Mouse (Mus musculus): ENCODE data around the gene Slc25a45.
"Not testable (repeated sequence)": the region's sequence is repeated elsewhere in the genome, so short reads cannot be mapped to it uniquely, and the experiment has no call there.

Slc25a45 gene

GRCm38 (mm10) chr19:5856604-5857003 lies 21.0 kb upstream of the Slc25a45 start:
- no peak for DNase-seq (ENCODE audit: low spot score)

DNA sequence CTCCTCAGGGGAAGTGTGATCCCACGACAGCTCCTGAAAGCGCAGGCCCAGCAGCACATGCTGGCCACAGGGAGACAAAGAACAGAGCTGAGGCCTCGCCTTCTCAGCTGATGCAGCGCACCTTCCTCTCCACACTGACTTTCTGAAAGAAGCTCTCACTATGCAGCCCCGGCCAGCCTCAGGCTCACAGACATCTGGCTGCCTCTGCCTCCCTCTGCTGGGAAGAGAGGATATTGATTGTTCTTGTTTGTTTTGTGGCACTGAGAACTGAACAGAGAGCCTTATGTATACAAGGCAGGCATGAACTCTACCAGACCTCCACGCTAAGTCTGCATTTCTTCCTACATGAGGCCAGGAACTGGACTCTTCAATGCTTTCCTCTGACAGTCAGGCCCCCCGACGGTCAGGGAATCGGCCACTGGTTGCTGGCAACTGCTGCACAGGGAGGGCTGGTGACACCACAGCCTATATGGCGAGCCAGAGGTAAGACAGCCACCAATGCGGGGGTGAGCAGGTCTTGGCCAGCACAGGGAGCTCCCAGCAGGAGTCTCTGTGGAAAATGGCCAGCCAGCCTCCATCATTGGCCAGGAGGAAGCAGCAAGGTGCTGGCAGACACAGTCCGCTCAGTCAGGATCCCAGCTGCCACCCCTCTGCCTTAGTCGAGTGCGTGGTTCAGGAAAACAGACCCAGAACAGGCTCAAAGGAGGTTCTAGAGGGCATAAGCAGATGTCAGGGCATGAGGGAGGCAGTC lies 15.1 kb upstream of the Slc25a45 start:
- no peak for DNase-seq (ENCODE audit: low spot score)

DNA sequence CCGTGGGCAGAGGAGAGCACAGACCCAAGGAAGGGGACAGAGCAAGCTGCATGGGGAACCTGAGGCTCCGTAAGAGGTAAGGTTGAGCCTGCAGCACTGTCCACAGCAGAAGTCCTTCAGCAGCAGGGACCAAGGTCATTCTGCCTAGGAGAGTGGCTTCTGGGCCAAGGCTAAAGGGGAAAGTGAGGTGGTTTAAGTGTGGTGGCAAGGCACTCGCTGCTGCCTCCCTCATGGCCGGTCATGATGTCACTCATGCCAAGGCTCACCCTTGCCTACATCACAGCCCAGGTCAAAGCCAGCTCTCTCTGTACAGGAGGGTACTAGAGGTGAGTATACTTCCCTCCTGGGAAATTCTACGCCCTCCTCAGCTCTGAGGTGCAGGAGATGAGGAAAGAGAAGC lies 13.8 kb upstream of the Slc25a45 start:
- DNase-seq (ENCODE audit: low spot score) = no peak

DNA sequence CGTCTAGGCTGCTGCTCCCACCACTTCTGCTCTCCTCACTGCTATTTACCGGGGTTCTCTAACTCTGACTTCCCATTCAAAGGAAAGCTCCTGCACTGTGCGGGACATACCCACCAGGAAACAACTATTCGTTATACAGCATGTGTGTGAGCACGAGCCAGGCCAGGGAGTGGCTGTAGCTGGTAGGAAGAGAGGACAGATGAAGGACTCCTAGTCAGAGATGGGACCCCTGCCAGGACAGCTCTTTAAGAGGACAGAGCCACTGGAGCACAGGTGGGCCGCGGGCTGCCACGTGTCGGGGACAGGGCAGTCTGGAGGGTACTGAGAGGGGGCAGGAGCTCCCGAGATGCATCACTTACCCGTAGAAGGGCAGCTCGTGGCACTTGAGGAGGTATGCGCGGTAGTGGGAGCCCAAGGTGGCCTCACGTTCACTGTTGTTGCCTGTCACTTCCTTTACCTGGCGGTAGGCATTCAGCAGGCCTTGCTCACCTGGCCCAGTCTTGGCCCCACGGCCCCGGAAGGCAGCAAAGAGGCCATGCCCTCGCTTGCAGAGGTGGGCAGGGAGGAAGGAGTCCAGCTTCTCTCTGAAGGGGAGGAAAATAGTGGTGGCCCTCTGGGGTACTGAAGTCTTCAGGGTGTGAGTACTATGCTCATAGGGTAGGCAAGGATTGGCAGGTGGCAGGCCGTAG lies 12.8 kb upstream of the Slc25a45 start:
- DNase-seq (ENCODE audit: low spot score) = no peak

GRCm38 (mm10) chr19:5868096-5868495 lies 9.5 kb upstream of the Slc25a45 start:
- DNase-seq (ENCODE audit: low spot score) = no peak

- no peak for DNase-seq (ENCODE audit: low spot score)
These were observed 6.3 kb upstream of the Slc25a45 start for GRCm38 (mm10) chr19:5871273-5871672.

DNA sequence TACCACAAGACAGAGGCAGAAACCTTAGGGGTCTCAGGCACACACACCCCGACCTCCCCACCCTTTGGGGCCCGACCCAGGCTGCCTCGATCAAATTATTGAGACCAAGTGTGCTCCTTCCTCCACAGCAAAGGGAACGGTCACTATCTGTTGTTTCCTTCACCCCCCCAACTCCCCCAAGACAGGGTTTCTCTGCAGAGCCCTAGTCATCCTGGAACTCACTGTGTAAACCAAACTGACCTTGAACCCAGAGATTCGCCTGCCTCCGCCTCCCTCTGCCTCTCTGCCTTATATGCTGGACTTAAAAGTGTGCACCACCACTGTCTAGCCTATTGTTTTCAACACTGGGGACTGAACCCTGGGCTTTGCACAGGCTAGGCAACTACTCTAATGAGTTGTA lies 5.9 kb upstream of the Slc25a45 start:
- DNase-seq (ENCODE audit: low spot score) = no peak

DNA sequence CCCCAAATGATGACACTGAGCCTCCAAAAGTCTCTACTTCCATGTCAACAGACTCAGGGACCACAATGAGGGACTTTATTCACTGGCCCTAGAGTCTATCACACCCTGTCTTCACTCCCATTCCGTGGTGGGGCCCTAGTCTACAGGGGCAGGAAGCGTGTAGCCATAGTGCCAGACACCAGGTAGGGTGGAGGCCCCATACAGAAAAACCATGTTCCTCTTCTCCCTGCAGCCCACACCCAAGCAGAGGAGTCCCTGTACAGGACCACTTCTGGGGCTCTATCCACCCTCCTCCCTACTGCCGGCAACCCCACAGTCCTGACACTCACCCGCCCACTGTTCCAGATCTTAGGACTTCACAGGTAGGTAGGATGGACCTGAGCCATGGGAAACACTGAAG lies 5.1 kb upstream of the Slc25a45 start:
- no peak for DNase-seq (ENCODE audit: low spot score)

DNA sequence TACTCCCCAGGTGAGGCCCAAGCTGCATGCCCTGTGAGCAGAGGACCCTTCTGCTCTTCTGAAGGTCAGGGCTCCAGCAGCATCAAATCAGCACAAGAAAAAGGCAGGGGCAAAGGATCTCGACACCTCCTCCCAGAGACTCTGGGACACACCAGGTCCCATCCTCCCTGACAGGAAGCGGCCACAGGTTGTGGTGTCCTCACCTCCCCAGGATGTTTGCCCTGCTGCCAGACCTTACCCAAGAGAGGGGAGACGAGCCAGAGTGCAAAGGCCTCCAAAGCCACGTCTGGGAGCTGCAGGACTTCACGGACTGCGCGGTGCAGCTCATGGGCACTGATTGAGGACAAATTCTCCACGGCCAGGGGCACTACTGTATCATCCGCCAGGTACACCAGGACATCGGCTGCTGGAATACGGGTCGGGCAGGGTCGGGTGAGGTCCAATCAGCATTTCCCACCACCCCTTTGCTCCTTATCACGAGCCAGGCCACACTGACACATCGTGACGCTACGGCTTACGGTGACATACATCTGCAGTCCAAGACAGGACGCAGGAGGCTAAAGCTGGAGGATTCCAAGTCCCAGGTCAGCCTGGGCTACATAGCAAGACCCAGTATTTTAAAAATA lies 4.6 kb upstream of the Slc25a45 start:
- no peak for DNase-seq (ENCODE audit: low spot score)

DNA sequence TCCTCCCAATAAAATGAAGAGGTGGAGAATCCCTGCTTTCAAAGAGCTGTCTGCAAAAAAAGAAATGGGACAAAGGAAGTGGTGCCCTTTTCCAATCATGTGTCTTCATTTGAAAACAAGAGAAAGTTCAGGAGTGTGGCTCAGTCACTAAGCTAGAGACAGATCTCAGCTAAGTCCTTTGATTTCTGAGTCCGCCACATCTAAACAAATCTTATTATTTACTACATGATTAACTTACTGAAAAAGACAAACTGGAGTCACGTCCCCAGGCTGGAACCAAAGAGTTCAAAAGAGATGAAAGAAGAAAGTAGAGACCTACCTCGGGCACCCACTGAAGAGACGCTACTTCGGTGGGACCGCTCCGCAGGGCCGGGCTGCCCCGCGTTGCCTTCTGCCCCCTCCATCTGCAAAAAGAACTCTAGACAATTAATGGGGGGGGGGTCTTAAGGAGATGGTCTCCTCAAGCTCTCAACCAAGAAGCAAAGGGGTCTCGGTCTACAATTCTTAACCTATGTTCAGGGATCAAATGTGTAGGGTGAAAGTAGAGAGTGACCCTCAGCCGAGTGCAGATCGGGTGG lies 3.1 kb upstream of the Slc25a45 start:
- no peak for DNase-seq (ENCODE audit: low spot score)

- DNase-seq (ENCODE audit: low spot score) = peak; percentile 90
These were observed 2.6 kb upstream of the Slc25a45 start, which contains the start of gene Frmd8 for GRCm38 (mm10) chr19:5874969-5875480. Gene Frmd8, minus strand, starts transcription at chr19:5875274.

- peak; percentile 81 for DNase-seq (ENCODE audit: low spot score)
These were observed 734 bp downstream of the Slc25a45 start for GRCm38 (mm10) chr19:5878362-5878722.

DNA sequence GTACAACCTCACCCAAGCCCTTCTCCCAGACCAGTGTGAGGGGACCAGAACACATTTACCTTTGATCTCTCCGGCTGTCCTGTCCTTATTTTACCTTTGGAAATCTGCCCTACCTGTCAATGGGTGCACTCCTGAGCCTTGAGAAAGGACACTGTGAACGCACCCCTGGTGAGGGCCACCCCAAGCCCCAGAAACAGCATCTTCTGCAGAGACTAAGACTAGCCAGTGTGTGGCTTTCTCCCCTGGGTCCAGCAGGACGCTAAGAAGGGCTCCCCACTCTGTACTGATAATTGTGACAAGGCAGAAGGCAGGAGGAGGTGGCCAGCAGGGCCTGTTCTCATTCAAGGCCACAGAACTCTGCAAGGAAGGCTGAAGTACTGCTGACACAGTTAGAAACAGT lies 1.3 kb downstream of the Slc25a45 start:
- peak; percentile 66 for DNase-seq (ENCODE audit: low spot score)

GRCm38 (mm10) chr19:5879735-5880134 lies 2.1 kb downstream of the Slc25a45 start:
- DNase-seq (ENCODE audit: low spot score) = no peak

DNA sequence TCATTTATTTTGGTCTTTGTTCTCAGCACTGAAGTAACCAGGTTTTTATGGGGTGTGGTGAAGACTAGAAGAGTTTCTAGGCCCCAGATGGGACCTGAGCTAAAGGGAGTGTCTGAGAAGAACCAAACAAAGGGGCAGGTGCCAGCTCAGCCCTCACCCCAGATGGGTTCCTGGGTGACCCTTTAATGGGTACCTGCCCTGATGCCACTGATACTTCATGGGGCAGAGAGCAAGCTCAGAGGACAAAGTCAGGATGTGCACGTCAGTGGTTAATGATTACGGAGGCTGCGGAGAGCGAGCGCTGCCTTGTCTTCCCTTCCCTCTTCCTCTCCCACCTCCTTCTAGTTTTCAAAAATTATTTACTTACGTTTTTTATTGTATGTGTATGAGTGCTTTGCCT lies 3.5 kb downstream of the Slc25a45 start:
- no peak for DNase-seq (ENCODE audit: low spot score)

GRCm38 (mm10) chr19:5882079-5882478 lies 4.5 kb downstream of the Slc25a45 start:
- not testable (repeated sequence) for DNase-seq (ENCODE audit: low spot score)

GRCm38 (mm10) chr19:5883935-5884334 lies 6.3 kb downstream of the Slc25a45 start:
- peak; percentile 45 for DNase-seq (ENCODE audit: low spot score)

DNA sequence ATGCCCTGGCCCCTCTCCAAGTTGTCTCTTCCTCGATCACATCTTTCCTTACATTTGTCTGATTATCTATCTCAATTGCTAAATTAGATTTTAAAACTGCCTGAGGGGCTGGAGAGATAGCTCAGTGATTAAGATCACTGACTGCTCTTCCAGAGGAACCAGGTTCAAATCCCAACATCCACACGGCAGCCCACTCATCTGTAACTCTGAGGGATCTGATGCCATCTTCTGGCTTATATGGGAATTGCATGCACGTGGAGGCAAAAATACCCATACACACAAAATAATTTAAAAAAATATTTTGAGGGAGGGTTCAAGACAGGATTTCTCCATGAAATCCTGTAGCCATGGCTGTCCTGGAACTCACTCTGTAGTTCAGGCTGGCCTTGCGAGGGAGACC lies 8.2 kb downstream of the Slc25a45 start:
- DNase-seq (ENCODE audit: low spot score) = no peak

- no peak for DNase-seq (ENCODE audit: low spot score)
These were observed 9.7 kb downstream of the Slc25a45 start for GRCm38 (mm10) chr19:5887234-5887815.

DNA sequence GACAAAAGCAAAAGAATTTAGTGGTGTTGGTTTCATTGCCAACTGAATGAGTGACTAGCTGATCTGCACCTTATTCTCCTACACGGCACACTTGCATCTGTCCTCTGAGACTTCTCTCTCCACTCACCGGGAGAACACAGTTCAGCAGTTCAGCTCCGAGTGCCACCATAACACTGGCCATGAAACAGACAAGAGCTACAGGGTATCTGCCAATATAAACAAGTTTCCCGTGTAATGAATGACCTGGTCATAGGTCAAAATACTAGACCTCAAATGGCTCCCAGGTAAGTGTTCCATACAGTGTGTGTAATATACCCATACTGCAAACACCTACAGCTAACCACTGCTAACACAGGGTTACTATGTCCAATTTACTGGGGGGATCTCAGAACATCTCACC lies 11.6 kb downstream of the Slc25a45 start:
- no peak for DNase-seq (ENCODE audit: low spot score)

DNA sequence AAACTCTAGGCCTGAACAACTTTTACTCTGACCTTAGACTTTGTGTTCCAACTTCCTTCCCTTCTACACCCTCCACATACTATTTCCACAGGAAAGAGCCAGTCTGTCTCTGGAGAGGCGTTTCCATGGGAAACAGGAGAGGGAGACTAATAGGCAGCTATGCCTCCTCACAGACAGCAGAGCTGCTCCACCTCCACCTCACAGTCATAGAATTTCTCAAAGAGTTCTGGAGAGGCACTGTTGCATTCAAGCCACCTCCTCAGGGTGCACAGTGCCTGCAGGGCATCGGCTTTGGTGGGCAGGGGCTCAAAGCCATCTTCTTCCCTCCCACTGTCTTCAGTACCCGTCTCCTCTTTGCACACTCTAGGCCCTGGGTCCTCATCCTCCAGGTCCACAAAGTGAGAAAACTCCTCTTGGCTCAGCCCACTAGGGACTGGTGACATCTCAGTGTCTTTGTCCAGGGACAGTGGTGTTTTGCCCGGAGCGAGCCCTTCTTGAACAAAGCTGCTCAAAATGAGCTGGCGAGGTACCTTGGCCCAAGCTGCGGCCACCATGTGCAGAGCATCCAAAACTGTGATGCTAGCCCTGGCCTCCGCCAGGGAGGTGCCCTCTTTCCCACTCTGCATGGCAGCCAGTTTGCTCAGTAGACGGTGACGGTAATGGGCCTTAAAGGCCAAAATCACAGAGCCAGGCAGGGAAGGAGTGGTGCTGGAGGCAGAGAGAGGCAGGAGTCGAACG lies 14.1 kb downstream of the Slc25a45 start:
- no peak for DNase-seq (ENCODE audit: low spot score)

GRCm38 (mm10) chr19:5892262-5892661 lies 14.7 kb downstream of the Slc25a45 start:
- DNase-seq (ENCODE audit: low spot score) = no peak

Data from ovary, adult 18-20 months (tissue).